Mouse (Mus musculus) retina, postnatal 7 days (tissue): Measurements from ENCODE around the gene Chchd3.

Experiments used
- DNase-seq: peaks from one replicate; pipeline ENCODE4 v3.0.0-alpha.2; 2012; ENCODE audit warnings: low read depth, low spot score

Chchd3 gene

DNA sequence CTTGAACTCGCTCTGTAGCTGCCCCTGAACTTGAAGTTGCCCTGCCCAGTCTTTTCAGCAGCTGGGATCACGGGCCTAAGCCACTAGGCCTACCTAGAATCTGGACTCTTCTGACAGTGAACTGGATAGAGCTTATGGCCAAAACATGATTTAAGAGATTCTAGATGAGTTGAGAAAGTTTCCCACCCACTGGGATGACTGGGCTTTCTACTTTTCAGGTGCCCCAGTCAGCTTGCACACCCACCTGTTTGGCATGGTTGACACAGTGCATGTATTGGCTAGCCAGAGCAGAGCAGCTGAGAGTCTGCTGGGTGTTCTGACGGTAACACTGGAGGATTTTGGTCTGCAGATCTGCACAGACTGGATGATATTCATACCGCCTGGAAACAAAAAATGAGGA, 256.4 kb downstream of the Chchd3 start:
- DNase-seq: no peak

- DNase-seq: no peak
These were observed 258.3 kb downstream of the Chchd3 start for GRCm38 (mm10) chr6:32801776-32802175.

DNA sequence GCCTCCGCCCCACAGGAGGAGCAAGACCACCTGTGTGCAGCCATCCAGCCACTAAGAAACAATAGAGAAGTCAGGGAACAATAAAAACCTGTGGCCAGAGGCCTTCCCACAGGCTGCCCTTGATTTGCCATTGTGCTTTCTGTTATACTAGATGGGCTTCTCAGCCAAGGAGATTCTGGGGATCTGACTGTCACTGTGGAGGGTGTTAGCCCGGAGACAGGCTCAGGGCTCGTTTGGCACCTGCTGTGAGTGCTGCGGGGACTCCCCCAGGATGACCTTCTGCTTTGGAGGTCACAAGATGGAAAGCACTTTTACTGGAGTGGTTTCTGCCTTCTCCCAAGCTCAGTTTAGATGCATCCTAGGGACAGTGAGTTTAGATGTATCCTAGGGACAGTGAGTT, 262.5 kb downstream of the Chchd3 start:
- no peak for DNase-seq

GRCm38 (mm10) chr6:32795653-32796500, 264.2 kb downstream of the Chchd3 start:
- DNase-seq: no peak

DNA sequence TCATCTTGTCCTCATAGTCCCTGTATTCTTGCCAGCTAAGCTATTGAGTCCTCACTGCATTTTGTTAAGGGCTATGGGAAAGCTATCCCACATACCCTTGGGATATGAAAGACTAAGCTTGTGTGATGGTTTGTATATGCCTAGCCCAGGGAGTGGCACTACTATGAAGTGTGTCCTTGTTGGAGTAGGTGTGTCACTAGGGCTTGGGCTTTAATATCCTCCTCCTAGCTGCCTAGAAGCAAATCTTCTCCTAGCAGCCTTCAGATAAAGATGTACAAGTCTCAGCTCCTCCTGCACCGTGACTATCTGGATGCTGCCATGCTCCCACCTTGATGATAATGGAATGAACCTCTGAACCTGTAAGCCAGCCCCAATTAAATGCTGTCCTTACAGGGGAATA, 266.5 kb downstream of the Chchd3 start:
- no peak for DNase-seq

- DNase-seq: no peak
These were observed 266.9 kb downstream of the Chchd3 start for GRCm38 (mm10) chr6:32793163-32793562.

DNA sequence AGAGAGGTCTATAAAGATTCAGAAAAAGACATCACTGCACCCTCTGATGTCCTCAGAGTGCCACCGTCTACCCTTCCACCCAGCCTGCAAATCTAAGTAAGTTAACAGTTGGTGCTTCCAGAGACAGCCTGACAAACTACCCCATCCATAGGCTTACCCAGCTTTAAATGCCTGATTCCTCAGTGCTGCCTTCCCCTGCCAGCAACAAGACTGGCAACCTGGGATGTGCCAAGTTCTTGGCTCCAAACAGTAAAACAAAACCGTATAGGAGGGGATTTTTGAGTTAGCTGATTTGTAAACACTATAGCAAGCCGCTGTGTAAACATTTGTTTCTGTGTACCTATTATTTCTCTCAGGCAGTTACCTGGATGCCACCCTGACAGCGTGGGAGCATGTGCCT, 269.6 kb downstream of the Chchd3 start:
- DNase-seq: no peak

DNA sequence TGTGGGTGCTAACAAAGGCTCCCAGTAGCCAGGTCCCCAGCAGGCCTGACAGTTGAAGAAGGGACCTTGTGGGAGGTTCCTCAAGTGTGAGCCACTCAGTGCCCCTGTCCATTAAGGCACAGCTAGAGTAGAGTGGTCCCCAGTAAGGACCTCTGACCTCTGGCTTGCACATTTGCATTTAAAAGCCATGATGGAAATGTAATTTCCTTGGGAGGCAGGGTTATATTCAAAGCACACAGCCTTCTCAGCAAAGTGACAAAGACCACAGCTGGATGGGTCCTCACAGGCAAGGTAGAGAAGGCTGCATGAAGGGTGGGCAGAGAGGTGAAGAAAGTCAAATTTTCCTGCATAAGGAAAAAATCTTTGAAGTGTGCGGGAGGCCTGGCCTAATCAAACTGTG, 272.7 kb downstream of the Chchd3 start:
- no peak for DNase-seq

DNA sequence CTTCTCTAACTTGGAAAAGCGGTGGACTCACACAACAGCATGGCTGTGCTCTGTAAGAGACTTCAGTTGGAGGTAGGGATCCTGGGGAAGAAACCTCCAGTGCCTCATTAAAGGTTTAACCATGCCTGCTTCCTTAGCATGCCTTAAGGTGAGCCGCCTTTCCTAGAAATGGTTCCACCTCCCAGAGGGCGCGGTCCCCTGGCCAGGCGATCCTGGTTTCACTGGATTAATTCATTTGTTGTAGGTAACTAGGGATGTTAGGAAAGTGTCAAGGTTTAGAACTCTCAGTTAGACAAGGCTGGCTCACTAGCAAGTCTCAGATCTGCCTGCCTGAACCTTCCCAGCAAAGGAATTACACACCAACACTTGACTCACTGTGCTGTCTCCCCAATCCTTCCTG, 273.9 kb downstream of the Chchd3 start:
- no peak for DNase-seq

- DNase-seq: no peak
These were observed 277.0 kb downstream of the Chchd3 start for GRCm38 (mm10) chr6:32783102-32783501.

DNA sequence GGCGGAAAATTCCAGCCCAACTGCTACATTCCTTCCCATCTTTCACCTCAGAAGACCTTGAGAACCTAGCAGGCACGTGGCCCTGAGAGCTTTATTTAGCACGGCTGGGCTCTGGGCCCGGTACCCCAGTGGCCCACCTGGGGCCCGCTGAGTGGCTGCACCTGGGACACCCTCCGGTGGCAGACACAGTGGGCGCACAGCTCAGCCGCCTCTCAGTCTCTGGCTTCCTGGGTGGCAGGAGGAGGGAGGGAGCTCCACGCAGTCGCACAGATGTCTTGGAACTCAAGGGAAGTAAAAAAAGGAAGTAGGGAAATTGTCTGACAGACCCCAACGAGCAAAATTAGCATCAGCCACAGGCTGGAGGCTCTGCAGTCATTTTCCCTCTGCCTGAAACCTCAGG, 279.5 kb downstream of the Chchd3 start:
- DNase-seq: no peak

GRCm38 (mm10) chr6:32776384-32776783, 283.7 kb downstream of the Chchd3 start:
- DNase-seq: no peak

- no peak for DNase-seq
These were observed 305.5 kb downstream of the Chchd3 start for GRCm38 (mm10) chr6:32754524-32754923.

GRCm38 (mm10) chr6:32749821-32750220, 310.2 kb downstream of the Chchd3 start:
- no peak for DNase-seq

- no peak for DNase-seq
These were observed 311.3 kb downstream of the Chchd3 start for GRCm38 (mm10) chr6:32748777-32749176.

GRCm38 (mm10) chr6:32747333-32747732, 312.7 kb downstream of the Chchd3 start:
- no peak for DNase-seq
